14 mouse cellular contexts compared by ENCODE assay signal in genomic region chr3:101365911-101366310, GRCm38 (mm10). TPM values are rescaled to one million over a fixed set of nuclear protein-coding genes. Genes with fewer than 3 reads are reported as not detected.
DNase-seq lines count a peak whose midpoint lies in the region; ATAC-seq and TF ChIP-seq lines count a peak whose summit lies in the region.
"Had no signal": no experiment of that assay in that cellular context is flagged by ENCODE, and none has a peak within 500 bp of the region (broad histone marks: within the 10 kb centered on the region; RNA-seq: fewer than 3 reads in every experiment).

No protein-coding gene starts in this region.

- no peak overlapping the region for H3K4me2 ChIP-seq in liver, embryonic 13.5 days
- H3K4me2 ChIP-seq: embryonic facial prominence, embryonic 12.5 days; lung, embryonic 15.5 days; stomach, embryonic 15.5 days had no signal

- no peak for TF ChIP-seq CTCF in G1E (IDR thresholded peaks at IDR 0.05; ENCODE audit: low read depth, low read length)

- peak overlapping the region; percentile 63 for H3K27ac ChIP-seq in liver, embryonic 13.5 days
- H3K27ac ChIP-seq: lung, embryonic 15.5 days; stomach, embryonic 15.5 days had no signal

- peak overlapping the region; percentile 29; the same call in 1 of the 2 replicates for H3K9ac ChIP-seq in liver, embryonic 13.5 days
- H3K9ac ChIP-seq: embryonic facial prominence, embryonic 12.5 days; lung, embryonic 15.5 days; stomach, embryonic 15.5 days had no signal

- H3K27me3 ChIP-seq in G1E (ENCODE audit: insufficient read depth, low read length) = no peaks in the 10 kb centered on the region
- no peaks in the 10 kb centered on the region for H3K27me3 ChIP-seq in liver, embryonic 13.5 days
- H3K27me3 ChIP-seq: embryonic facial prominence, embryonic 12.5 days; lung, embryonic 15.5 days; stomach, embryonic 15.5 days had no signal

- H3K36me3 ChIP-seq in G1E (replicated peaks) = no peaks in the 10 kb centered on the region
- no peaks in the 10 kb centered on the region for H3K36me3 ChIP-seq in liver, embryonic 13.5 days
- H3K36me3 ChIP-seq: embryonic facial prominence, embryonic 12.5 days; lung, embryonic 15.5 days; stomach, embryonic 15.5 days had no signal

- no peak for ATAC-seq in G1E (ENCODE audit: extremely low read depth, insufficient number of reproducible peaks, low FRiP score, poor library complexity, severe bottlenecking)
- ATAC-seq in liver, embryonic 13.5 days (ENCODE audit: low read depth) = no peak
- ATAC-seq: intestine, postnatal 0 days had no signal

- H3K9me3 ChIP-seq in G1E (replicated peaks) = no peaks in the 10 kb centered on the region
- H3K9me3 ChIP-seq in liver, embryonic 13.5 days (replicated peaks) = no peaks in the 10 kb centered on the region
- H3K9me3 ChIP-seq: embryonic facial prominence, embryonic 12.5 days; lung, embryonic 15.5 days; stomach, embryonic 15.5 days had no signal

- DNase-seq in layer of hippocampus, adult 11-12 months (ENCODE audit: low spot score) = peak; percentile 29
- no peak for DNase-seq in layer of hippocampus, adult 8-10 months (ENCODE audit: low spot score in 2 of 2)
- no peak for DNase-seq in G1E (ENCODE audit: low spot score)
- DNase-seq in brain, adult 2 months (ENCODE audit: low read depth, low spot score) = peak; percentile 76
- no peak for DNase-seq in liver, embryonic 13.5 days
- no peak for DNase-seq in kidney, adult 9 months
- DNase-seq in heart, adult 11 months = no peak
- DNase-seq: cerebellum, postnatal 14 days; heart, adult 18-20 months; thymus, postnatal 14 days had no signal

- peak overlapping the region; percentile 36; the same call in 1 of the 2 replicates for H3K4me3 ChIP-seq in G1E (ENCODE audit: low read depth, low read length)
- H3K4me3 ChIP-seq in liver, embryonic 13.5 days (replicated peaks) = no peak overlapping the region
- H3K4me3 ChIP-seq: embryonic facial prominence, embryonic 12.5 days; lung, embryonic 15.5 days; stomach, embryonic 15.5 days had no signal

- WGBS in liver, embryonic 13.5 days (ENCODE audit: insufficient replicate concordance) = 57% methylated on average over 9 of the region's 9 CpGs

- peaks cover 74% of the 10 kb centered on the region for H3K4me1 ChIP-seq in G1E (ENCODE audit: insufficient read depth, low read depth, low read length)
- peaks cover 62% of the 10 kb centered on the region for H3K4me1 ChIP-seq in liver, embryonic 13.5 days (replicated peaks)

RNA-seq across cellular contexts. Expression of gene Igsf3, which starts 11.0 kb away (rescaled TPM):
- 10 to 100 TPM; 16.4 to 17.7 (median 16.9) TPM for total RNA-seq in layer of hippocampus, adult 8-10 months (2022)
- 29.4 and 33.0 TPM in 2 replicates for total RNA-seq in G1E (2014; fragmentation: Nextera tagmentation)
- 16.1 and 19.1 TPM in 2 replicates for total RNA-seq in G1E (2017)
- 9.4 and 14.6 TPM in 2 replicates for polyA plus RNA-seq in G1E (2012)
- 6.4 and 7.5 TPM in 2 replicates for polyA plus RNA-seq in liver, embryonic 13.5 days (2015; fragmentation: Nextera tagmentation; extraction: Ambion mirVana)

Comparison
In these comparisons a context has a peak if more than half of its experiments do, and no peak if none do; other contexts are left out.
1. DNase-seq: peak in layer of hippocampus, adult 11-12 months (single experiment) and brain, adult 2 months (single experiment); none in layer of hippocampus, adult 8-10 months (0 of 2), G1E (single experiment), liver, embryonic 13.5 days (single experiment), kidney, adult 9 months (single experiment) and heart, adult 11 months (single experiment).